In the genomic region with DNA sequence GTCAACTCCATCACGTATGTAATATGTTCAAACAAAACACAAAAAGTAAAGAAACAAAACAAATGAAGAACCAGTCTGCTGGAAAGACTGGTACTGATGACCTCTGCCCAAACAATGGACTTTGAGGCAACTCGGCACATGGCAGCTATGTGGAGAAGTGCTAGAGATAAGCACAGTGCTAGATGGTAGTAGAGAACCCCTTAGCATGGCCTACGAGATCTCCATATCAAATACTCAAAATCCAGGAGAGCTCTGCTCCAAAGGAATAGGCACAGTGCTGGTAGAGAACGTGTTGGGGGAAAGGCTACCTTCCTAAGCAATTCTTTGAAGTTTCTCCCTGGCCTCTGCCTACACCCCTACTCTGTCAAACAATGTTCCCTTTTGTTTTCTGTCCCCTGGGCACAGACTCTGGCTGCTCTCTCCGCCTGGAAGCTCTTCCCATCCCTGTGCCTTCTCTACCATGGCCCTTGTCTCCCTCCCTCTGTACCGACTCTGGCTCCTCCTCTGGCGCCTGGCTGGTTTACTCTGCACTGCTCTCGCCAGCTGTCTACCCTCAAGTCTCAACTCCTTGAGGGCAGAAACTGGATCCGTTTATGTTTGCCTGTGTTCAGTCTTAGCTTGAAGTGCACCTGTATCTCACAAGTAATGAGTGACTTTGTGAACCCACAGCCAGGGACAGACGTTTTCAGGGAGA, we compare ENCODE assay signal across 21 mouse cellular contexts. TPM values are rescaled to one million over a fixed set of nuclear protein-coding genes. Genes with fewer than 3 reads are reported as not detected.
DNase-seq lines count a peak whose midpoint lies in the region; ATAC-seq lines count a peak whose summit lies in the region.
"Had no signal": no experiment of that assay in that cellular context is flagged by ENCODE, and none has a peak within 500 bp of the region (broad histone marks: within the 10 kb centered on the region; RNA-seq: fewer than 3 reads in every experiment).

No protein-coding gene starts in this region.

- peak; percentile 55 for ATAC-seq in heart, embryonic 12.5 days (ENCODE audit: insufficient number of reproducible peaks, low FRiP score)
- no peak for ATAC-seq in heart, embryonic 11.5 days (replicated peaks; ENCODE audit: insufficient number of reproducible peaks, low FRiP score, low TSS enrichment)
- 0 out of 2 replicates have a peak, but pooled peaks have one; percentile 62 for ATAC-seq in limb, embryonic 11.5 days (ENCODE audit: insufficient number of reproducible peaks, low FRiP score, low TSS enrichment, low read depth)
- peak; percentile 72 for ATAC-seq in embryonic facial prominence, embryonic 15.5 days (ENCODE audit: insufficient number of reproducible peaks, low FRiP score, low TSS enrichment, low read depth)
- ATAC-seq: forebrain, embryonic 16.5 days; hindbrain, embryonic 16.5 days; midbrain, embryonic 15.5 days had no signal

- H3K27ac ChIP-seq in heart, embryonic 12.5 days (ENCODE audit: poor library complexity, severe bottlenecking) = 0 out of 2 replicates have a peak overlapping the region, but pooled peaks have one; percentile 17
- H3K27ac ChIP-seq in heart, embryonic 11.5 days (ENCODE audit: low read depth, low read length) = no peak overlapping the region
- no peak overlapping the region for H3K27ac ChIP-seq in limb, embryonic 11.5 days (replicated peaks; ENCODE audit: low read depth, low read length)
- H3K27ac ChIP-seq in limb, embryonic 10.5 days = no peak overlapping the region
- no peak overlapping the region for H3K27ac ChIP-seq in embryonic facial prominence, embryonic 15.5 days (replicated peaks)
- H3K27ac ChIP-seq: gastrocnemius, adult 2 months; layer of hippocampus, adult 2 months; macrophage; midbrain, embryonic 15.5 days had no signal

- no peak overlapping the region for H3K4me3 ChIP-seq in heart, embryonic 12.5 days
- H3K4me3 ChIP-seq in heart, embryonic 11.5 days (ENCODE audit: low read depth, low read length) = no peak overlapping the region
- no peak overlapping the region for H3K4me3 ChIP-seq in limb, embryonic 11.5 days (ENCODE audit: low read depth, low read length)
- H3K4me3 ChIP-seq in limb, embryonic 10.5 days = no peak overlapping the region
- no peak overlapping the region for H3K4me3 ChIP-seq in embryonic facial prominence, embryonic 15.5 days (replicated peaks)
- H3K4me3 ChIP-seq: erythroblast, embryonic 14.5 days; gastrocnemius, adult 2 months; layer of hippocampus, adult 2 months; midbrain, embryonic 15.5 days had no signal

- H3K36me3 ChIP-seq in heart, embryonic 12.5 days = no peaks in the 10 kb centered on the region
- H3K36me3 ChIP-seq in heart, embryonic 11.5 days (ENCODE audit: control insufficient read depth, insufficient read depth, low read length) = no peaks in the 10 kb centered on the region
- H3K36me3 ChIP-seq in limb, embryonic 11.5 days (ENCODE audit: control insufficient read depth, insufficient read depth, low read length) = no peaks in the 10 kb centered on the region
- no peaks in the 10 kb centered on the region for H3K36me3 ChIP-seq in limb, embryonic 10.5 days
- no peaks in the 10 kb centered on the region for H3K36me3 ChIP-seq in embryonic facial prominence, embryonic 15.5 days
- H3K36me3 ChIP-seq: midbrain, embryonic 15.5 days had no signal

- WGBS in heart, embryonic 12.5 days = 44% methylated on average over 10 of the region's 10 CpGs
- 37% methylated on average over 10 of the region's 10 CpGs for WGBS in heart, embryonic 11.5 days (ENCODE audit: insufficient replicate concordance)
- 56% methylated on average over 10 of the region's 10 CpGs for WGBS in limb, embryonic 11.5 days
- 58% methylated on average over 10 of the region's 10 CpGs for WGBS in limb, embryonic 10.5 days
- 26% methylated on average over 10 of the region's 10 CpGs for WGBS in embryonic facial prominence, embryonic 15.5 days

- H3K4me1 ChIP-seq in heart, embryonic 12.5 days (replicated peaks) = peaks cover 14% of the 10 kb centered on the region
- peaks cover 5% of the 10 kb centered on the region for H3K4me1 ChIP-seq in heart, embryonic 11.5 days (ENCODE audit: control insufficient read depth, insufficient read depth, low read length)
- H3K4me1 ChIP-seq in limb, embryonic 11.5 days (ENCODE audit: control insufficient read depth, insufficient read depth, low read length) = no peaks in the 10 kb centered on the region
- H3K4me1 ChIP-seq in limb, embryonic 10.5 days = no peaks in the 10 kb centered on the region
- no peaks in the 10 kb centered on the region for H3K4me1 ChIP-seq in embryonic facial prominence, embryonic 15.5 days

- no peak for DNase-seq in limb, embryonic 11.5 days (ENCODE audit: low spot score)
- no peak for DNase-seq in limb, embryonic 10.5 days (ENCODE audit: low spot score)
- DNase-seq in embryo, embryonic 11 days = peak; percentile 35
- no peak for DNase-seq in left cerebral cortex, postnatal 4 days
- DNase-seq: cerebellum, postnatal 36 days; gastrocnemius, adult 2 months; heart, adult 18-20 months; kidney, adult 11 months; liver; spleen, adult 18-20 months; thymus, postnatal 4 days had no signal

- no peaks in the 10 kb centered on the region for H3K9me3 ChIP-seq in heart, embryonic 12.5 days (replicated peaks)
- H3K9me3 ChIP-seq in heart, embryonic 11.5 days (replicated peaks; ENCODE audit: control insufficient read depth, low read length) = no peaks in the 10 kb centered on the region
- H3K9me3 ChIP-seq in limb, embryonic 11.5 days (ENCODE audit: control insufficient read depth, low read length) = no peaks in the 10 kb centered on the region
- H3K9me3 ChIP-seq in limb, embryonic 10.5 days (replicated peaks) = no peaks in the 10 kb centered on the region
- H3K9me3 ChIP-seq in embryonic facial prominence, embryonic 15.5 days (replicated peaks) = no peaks in the 10 kb centered on the region
- H3K9me3 ChIP-seq: midbrain, embryonic 15.5 days had no signal

- no peak overlapping the region for H3K9ac ChIP-seq in heart, embryonic 12.5 days
- no peak overlapping the region for H3K9ac ChIP-seq in heart, embryonic 11.5 days (ENCODE audit: low read depth, low read length)
- H3K9ac ChIP-seq in limb, embryonic 11.5 days (ENCODE audit: low read length) = no peak overlapping the region
- no peak overlapping the region for H3K9ac ChIP-seq in embryonic facial prominence, embryonic 15.5 days
- H3K9ac ChIP-seq: midbrain, embryonic 15.5 days had no signal

- no peak overlapping the region for H3K4me2 ChIP-seq in heart, embryonic 12.5 days
- no peak overlapping the region for H3K4me2 ChIP-seq in heart, embryonic 11.5 days
- no peak overlapping the region for H3K4me2 ChIP-seq in limb, embryonic 11.5 days (ENCODE audit: low read depth, severe bottlenecking)
- H3K4me2 ChIP-seq in embryonic facial prominence, embryonic 15.5 days (replicated peaks) = no peak overlapping the region
- H3K4me2 ChIP-seq: midbrain, embryonic 15.5 days had no signal

- intact Hi-C loops in left cerebral cortex, postnatal 4 days (cut with DNase I) = no loop called here

- no peaks in the 10 kb centered on the region for H3K27me3 ChIP-seq in heart, embryonic 12.5 days (replicated peaks)
- H3K27me3 ChIP-seq in heart, embryonic 11.5 days (ENCODE audit: control insufficient read depth, insufficient read depth, low read length) = no peaks in the 10 kb centered on the region
- H3K27me3 ChIP-seq in limb, embryonic 11.5 days (ENCODE audit: control insufficient read depth, insufficient read depth, low read length) = no peaks in the 10 kb centered on the region
- no peaks in the 10 kb centered on the region for H3K27me3 ChIP-seq in limb, embryonic 10.5 days (ENCODE audit: low read depth, poor library complexity, severe bottlenecking)
- no peaks in the 10 kb centered on the region for H3K27me3 ChIP-seq in embryonic facial prominence, embryonic 15.5 days
- H3K27me3 ChIP-seq: midbrain, embryonic 15.5 days had no signal

RNA-seq across cellular contexts. Expression of a gene that starts 5.9 kb away (rescaled TPM):
- polyA plus RNA-seq in heart, embryonic 12.5 days (2016; fragmentation: Nextera tagmentation; extraction: Ambion mirVana) = 45.3 and 49.3 TPM in 2 replicates
- polyA plus RNA-seq in heart, embryonic 11.5 days (2014; fragmentation: Nextera tagmentation; extraction: Ambion mirVana) = 43.7 and 53.6 TPM in 2 replicates
- polyA plus RNA-seq in limb, embryonic 11.5 days (2014; fragmentation: Nextera tagmentation; extraction: Ambion mirVana) = not detected in 2 replicates
- polyA plus RNA-seq in limb, embryonic 10.5 days (2016; fragmentation: Nextera tagmentation; extraction: Ambion mirVana) = 0.06 TPM in 1 of 2 replicates, not detected in the other
- 2.7 and 3.9 TPM in 2 replicates for polyA plus RNA-seq in embryonic facial prominence, embryonic 15.5 days (2015; fragmentation: Nextera tagmentation; extraction: Ambion mirVana)
- not detected for total RNA-seq in left cerebral cortex, postnatal 4 days (2021)
- total RNA-seq: layer of hippocampus, adult 2 months; left cerebral cortex, adult 18-20 months had no signal
- polyA plus RNA-seq: erythroblast, embryonic 14.5 days; forebrain, embryonic 16.5 days; hindbrain, embryonic 16.5 days; macrophage; midbrain, embryonic 15.5 days had no signal
